Mouse (Mus musculus): ENCODE measurements around the gene Calm3. TPM values are rescaled to one million over a fixed set of nuclear protein-coding genes. Genes with fewer than 3 reads are reported as not detected.
"Not testable (repeated sequence)": the region's sequence is repeated elsewhere in the genome, so short reads cannot be mapped to it uniquely, and the experiment has no call there.

Calm3 gene
- 85.8 and 99.4 TPM in 2 replicates for polyA plus RNA-seq (2015; fragmentation: Nextera tagmentation; extraction: Ambion mirVana)

- Histone ChIP-seq H3K27me3 (no peaks in the 10 kb centered on the region), H3K4me3 (peak within 1 kb of the TSS; percentile 76), H3K4me2 (peak within 1 kb of the TSS; percentile 81), H3K27ac (peak within 1 kb of the TSS; percentile 97), H3K9ac (peak within 1 kb of the TSS; percentile 98), H3K4me1 (peaks cover 41% of the 10 kb centered on the region), H3K36me3 (peaks cover 6% of the 10 kb centered on the region), H3K9me3 (no peaks in the 10 kb centered on the region)
- 2% methylated on average over 64 of the region's 64 CpGs for WGBS
- peak; percentile 93 for ATAC-seq (ENCODE audit: insufficient number of reproducible peaks, low FRiP score, low TSS enrichment, low read depth)
These were observed at the start of gene Calm3 for GRCm38 (mm10) chr7:16924037-16924834. Gene Calm3 (minus strand): TSS chr7:16924114.

GRCm38 (mm10) chr7:16971160-16971559, 47.2 kb upstream of the Calm3 start:
- H3K27ac ChIP-seq, result no peak overlapping the region
- ATAC-seq (ENCODE audit: insufficient number of reproducible peaks, low FRiP score, low TSS enrichment, low read depth), result no peak
- no peak overlapping the region for H3K4me2 ChIP-seq
- no peak overlapping the region for H3K9ac ChIP-seq
- no peaks in the 10 kb centered on the region for H3K4me1 ChIP-seq
- no peaks in the 10 kb centered on the region for H3K36me3 ChIP-seq
- H3K4me3 ChIP-seq, result no peak overlapping the region
- H3K27me3 ChIP-seq, result no peaks in the 10 kb centered on the region
- no peaks in the 10 kb centered on the region for H3K9me3 ChIP-seq
- 84% methylated on average over 3 of the region's 3 CpGs for WGBS

- H3K9me3 ChIP-seq, result no peaks in the 10 kb centered on the region
- H3K9ac ChIP-seq, result no peak overlapping the region
- no peak overlapping the region for H3K4me2 ChIP-seq
- H3K27me3 ChIP-seq, result no peaks in the 10 kb centered on the region
- no peak for ATAC-seq (ENCODE audit: insufficient number of reproducible peaks, low FRiP score, low TSS enrichment, low read depth)
- no peaks in the 10 kb centered on the region for H3K4me1 ChIP-seq
- no peak overlapping the region for H3K4me3 ChIP-seq
- 78% methylated on average over 6 of the region's 6 CpGs for WGBS
- no peaks in the 10 kb centered on the region for H3K36me3 ChIP-seq
- H3K27ac ChIP-seq, result no peak overlapping the region
These were observed 44.5 kb upstream of the Calm3 start for GRCm38 (mm10) chr7:16968414-16968813.

GRCm38 (mm10) chr7:16961678-16962077, 37.8 kb upstream of the Calm3 start:
- peaks cover 5% of the 10 kb centered on the region; the same call in 1 of the 2 replicates for H3K4me1 ChIP-seq
- no peak overlapping the region for H3K4me3 ChIP-seq
- H3K9me3 ChIP-seq, result no peaks in the 10 kb centered on the region
- no peak overlapping the region for H3K4me2 ChIP-seq
- ATAC-seq (ENCODE audit: insufficient number of reproducible peaks, low FRiP score, low TSS enrichment, low read depth), result no peak
- 67% methylated on average over 5 of the region's 5 CpGs for WGBS
- no peaks in the 10 kb centered on the region for H3K36me3 ChIP-seq
- H3K9ac ChIP-seq, result no peak overlapping the region
- H3K27ac ChIP-seq, result no peak overlapping the region
- H3K27me3 ChIP-seq, result no peaks in the 10 kb centered on the region

GRCm38 (mm10) chr7:16959539-16960187, 35.7 kb upstream of the Calm3 start, which contains the start of gene Pnmal1:
Gene Pnmal1 (plus strand): TSS chr7:16959679.
- H3K27ac ChIP-seq, result no peak within 1 kb of the TSS
- peaks cover 5% of the 10 kb centered on the region; the same call in 1 of the 2 replicates for H3K4me1 ChIP-seq
- H3K36me3 ChIP-seq, result no peaks in the 10 kb centered on the region
- H3K27me3 ChIP-seq, result no peaks in the 10 kb centered on the region
- H3K4me2 ChIP-seq, result no peak within 1 kb of the TSS
- H3K4me3 ChIP-seq, result no peak within 1 kb of the TSS
- H3K9me3 ChIP-seq, result no peaks in the 10 kb centered on the region
- no peak within 1 kb of the TSS for H3K9ac ChIP-seq
- no peak for ATAC-seq (ENCODE audit: insufficient number of reproducible peaks, low FRiP score, low TSS enrichment, low read depth)
- WGBS, result 24% methylated on average over 17 of the region's 17 CpGs

GRCm38 (mm10) chr7:16956410-16957265, 32.7 kb upstream of the Calm3 start:
- H3K4me3 ChIP-seq, result no peak overlapping the region
- H3K27me3 ChIP-seq, result no peaks in the 10 kb centered on the region
- WGBS, result 55% methylated on average over 15 of the region's 15 CpGs
- peak overlapping the region; percentile 18; the same call in 1 of the 2 replicates for H3K27ac ChIP-seq
- H3K36me3 ChIP-seq, result no peaks in the 10 kb centered on the region
- peaks cover 5% of the 10 kb centered on the region; the same call in 1 of the 2 replicates for H3K4me1 ChIP-seq
- H3K4me2 ChIP-seq, result no peak overlapping the region
- no peaks in the 10 kb centered on the region for H3K9me3 ChIP-seq
- no peak for ATAC-seq (ENCODE audit: insufficient number of reproducible peaks, low FRiP score, low TSS enrichment, low read depth)
- no peak overlapping the region for H3K9ac ChIP-seq

- WGBS, result 89% methylated on average over 4 of the region's 4 CpGs
- no peak overlapping the region for H3K4me3 ChIP-seq
- H3K9ac ChIP-seq, result no peak overlapping the region
- no peak overlapping the region for H3K27ac ChIP-seq
- H3K4me1 ChIP-seq, result peaks cover 8% of the 10 kb centered on the region
- no peak overlapping the region for H3K4me2 ChIP-seq
- H3K27me3 ChIP-seq, result no peaks in the 10 kb centered on the region
- ATAC-seq (ENCODE audit: insufficient number of reproducible peaks, low FRiP score, low TSS enrichment, low read depth), result no peak
- no peaks in the 10 kb centered on the region for H3K36me3 ChIP-seq
- no peaks in the 10 kb centered on the region for H3K9me3 ChIP-seq
These were observed 31.8 kb upstream of the Calm3 start for GRCm38 (mm10) chr7:16955712-16956111.

GRCm38 (mm10) chr7:16953776-16954175, 29.9 kb upstream of the Calm3 start:
- WGBS, result 63% methylated on average over 2 of the region's 2 CpGs

GRCm38 (mm10) chr7:16950861-16951635, 27.1 kb upstream of the Calm3 start:
- H3K27me3 ChIP-seq, result peaks cover 33% of the 10 kb centered on the region
- no peaks in the 10 kb centered on the region for H3K36me3 ChIP-seq
- ATAC-seq (ENCODE audit: insufficient number of reproducible peaks, low FRiP score, low TSS enrichment, low read depth), result peak; percentile 40; the same call in 1 of the 2 replicates
- no peak overlapping the region for H3K9ac ChIP-seq
- H3K4me1 ChIP-seq, result peaks cover 44% of the 10 kb centered on the region
- H3K4me3 ChIP-seq, result no peak overlapping the region
- 24% methylated on average over 18 of the region's 18 CpGs for WGBS
- H3K4me2 ChIP-seq, result 0 out of 2 replicates have a peak overlapping the region, but pooled peaks have one; percentile 8
- H3K9me3 ChIP-seq, result no peaks in the 10 kb centered on the region
- no peak overlapping the region for H3K27ac ChIP-seq

More at GRCm38 (mm10) chr7:16953776-16954175, 29.9 kb upstream of the Calm3 start:
- not testable (repeated sequence) for H3K36me3 ChIP-seq; H3K27ac ChIP-seq; ATAC-seq (ENCODE audit: insufficient number of reproducible peaks, low FRiP score, low TSS enrichment, low read depth); H3K9ac ChIP-seq; H3K4me3 ChIP-seq; H3K9me3 ChIP-seq; H3K4me2 ChIP-seq
- Histone ChIP-seq H3K4me1 (peaks cover 17% of the 10 kb centered on the region), H3K27me3 (peaks cover 12% of the 10 kb centered on the region)

- Histone ChIP-seq H3K4me2 (peak overlapping the region; percentile 58), H3K9me3 (no peaks in the 10 kb centered on the region), H3K4me3 (peak overlapping the region; percentile 27), H3K4me1 (peaks cover 51% of the 10 kb centered on the region), H3K36me3 (no peaks in the 10 kb centered on the region), H3K9ac (peak overlapping the region; percentile 26; the same call in 1 of the 2 replicates), H3K27ac (no peak overlapping the region), H3K27me3 (peaks cover 42% of the 10 kb centered on the region)
- 13% methylated on average over 29 of the region's 29 CpGs for WGBS
- peak; percentile 40 for ATAC-seq (ENCODE audit: insufficient number of reproducible peaks, low FRiP score, low TSS enrichment, low read depth)
These were observed 26.3 kb upstream of the Calm3 start for GRCm38 (mm10) chr7:16949908-16950841.
